Comparison of ENCODE assay signal across 8 mouse cellular contexts in the genomic region with DNA sequence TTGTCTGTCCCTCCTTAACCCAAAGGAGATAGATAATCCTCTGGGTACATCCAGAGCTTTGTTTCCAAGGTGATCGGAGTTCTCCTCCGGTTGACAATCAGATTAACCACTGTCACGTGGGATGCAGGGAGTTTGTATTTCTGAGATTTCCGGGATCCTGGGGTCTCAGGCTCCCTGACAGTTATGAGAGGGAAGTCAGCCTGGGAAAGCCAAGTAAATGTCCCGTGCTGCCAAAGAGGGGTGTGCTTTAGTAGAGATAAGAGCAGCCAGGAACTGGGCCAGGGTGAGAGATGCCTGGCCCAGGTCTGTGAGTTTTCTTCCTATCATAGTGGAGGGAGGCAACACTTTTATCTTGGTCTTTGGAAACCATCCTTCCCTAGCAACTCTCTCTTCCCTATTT. TPM values are rescaled to one million over a fixed set of nuclear protein-coding genes. Genes with fewer than 3 reads are reported as not detected.
DNase-seq lines count a peak whose midpoint lies in the region; ATAC-seq and TF ChIP-seq lines count a peak whose summit lies in the region.

No protein-coding gene starts in this region.

- no peak for TF ChIP-seq RAD21 in MEL (IDR thresholded peaks at IDR 0.05; ENCODE audit: low read depth, low read length)

- ATAC-seq in hindbrain, embryonic 11.5 days (ENCODE audit: low FRiP score), result no peak

- 6% methylated on average over 5 of the region's 5 CpGs for WGBS in embryonic facial prominence, embryonic 10.5 days
- 16% methylated on average over 5 of the region's 5 CpGs for WGBS in hindbrain, embryonic 11.5 days

- peak overlapping the region in 1 of 2 experiments; percentile 18; a peak in 3 of 4 replicates for H3K4me3 ChIP-seq in MEL (ENCODE audit: control insufficient read depth in 1 of 2, insufficient read depth in 1 of 2, low read depth in 2 of 2, low read length in 2 of 2)
- H3K4me3 ChIP-seq in embryonic facial prominence, embryonic 10.5 days, result peak overlapping the region; percentile 77
- H3K4me3 ChIP-seq in hindbrain, embryonic 11.5 days (ENCODE audit: low read depth, low read length), result no peak overlapping the region

- no peak for TF ChIP-seq CTCF in MEL (IDR thresholded peaks at IDR 0.05 in 2 of 3, conservative IDR thresholded peaks at IDR 0.05 in 1 of 3; ENCODE audit: control insufficient read depth in 1 of 3, insufficient read depth in 1 of 3, low read depth in 2 of 3, low read length in 3 of 3, poor library complexity in 1 of 3, severe bottlenecking in 1 of 3)

- peak overlapping the region; percentile 93 for H3K4me2 ChIP-seq in hindbrain, embryonic 11.5 days (replicated peaks; ENCODE audit: low read depth, low read length)

- H3K27me3 ChIP-seq in MEL (ENCODE audit: control insufficient read depth in 1 of 2, insufficient read depth in 2 of 2, low read length in 2 of 2), result no peaks in the 10 kb centered on the region
- H3K27me3 ChIP-seq in embryonic facial prominence, embryonic 10.5 days (replicated peaks; ENCODE audit: low read depth, poor library complexity, severe bottlenecking), result peaks cover 25% of the 10 kb centered on the region
- H3K27me3 ChIP-seq in hindbrain, embryonic 11.5 days (ENCODE audit: control insufficient read depth, insufficient read depth, low read length), result peaks cover 2% of the 10 kb centered on the region; the same call in 1 of the 2 replicates

- intact Hi-C loops in left cerebral cortex, postnatal 4 days (cut with DNase I), result no loop called here

- no peak for TF ChIP-seq POLR2A in MEL (IDR thresholded peaks at IDR 0.05; ENCODE audit: control insufficient read depth in 1 of 2, insufficient read depth in 1 of 2, low read depth in 1 of 2, low read length in 2 of 2, poor library complexity in 1 of 2)

- H3K9ac ChIP-seq in MEL (ENCODE audit: control insufficient read depth, low read depth, low read length, poor library complexity, severe bottlenecking), result no peak overlapping the region
- H3K9ac ChIP-seq in hindbrain, embryonic 11.5 days (ENCODE audit: low read depth, low read length), result peak overlapping the region; percentile 65

- peaks cover 0 to 11% of the 10 kb centered on the region in 2 experiments; a peak in 2 of 4 replicates for H3K36me3 ChIP-seq in MEL (ENCODE audit: control insufficient read depth in 1 of 2, insufficient read depth in 2 of 2, low read length in 2 of 2)
- peaks cover 7% of the 10 kb centered on the region for H3K36me3 ChIP-seq in embryonic facial prominence, embryonic 10.5 days (replicated peaks)
- H3K36me3 ChIP-seq in hindbrain, embryonic 11.5 days (ENCODE audit: control insufficient read depth, insufficient read depth, low read length), result no peaks in the 10 kb centered on the region

- peak; percentile 79 for DNase-seq in MEL (ENCODE audit: low read depth, low spot score)
- no peak for DNase-seq in embryonic facial prominence, embryonic 10.5 days (ENCODE audit: low spot score)
- DNase-seq in hindbrain, embryonic 11.5 days (ENCODE audit: low spot score), result no peak
- DNase-seq in lung, postnatal 14 days, result peak; percentile 31
- no peak for DNase-seq in left cerebral cortex, postnatal 4 days
- no peak for DNase-seq in natural killer cell, adult 2 months (ENCODE audit: low spot score in 2 of 2)
- DNase-seq in frontal cortex, adult 2 months (ENCODE audit: extremely low spot score in 1 of 2, low spot score in 1 of 2), result no peak
- no peak for DNase-seq in kidney, postnatal 4 days

- H3K4me1 ChIP-seq in MEL (ENCODE audit: control insufficient read depth in 1 of 2, insufficient read depth in 2 of 2, low read length in 2 of 2), result peaks cover 0 to 16% of the 10 kb centered on the region in 2 experiments; a peak in 2 of 4 replicates
- H3K4me1 ChIP-seq in embryonic facial prominence, embryonic 10.5 days, result peaks cover 56% of the 10 kb centered on the region
- peaks cover 19% of the 10 kb centered on the region for H3K4me1 ChIP-seq in hindbrain, embryonic 11.5 days (replicated peaks; ENCODE audit: control insufficient read depth, insufficient read depth, low read length)

- peaks cover 20% of the 10 kb centered on the region for H3K79me2 ChIP-seq in MEL (ENCODE audit: control insufficient read depth, insufficient read depth, low read length, poor library complexity)

- peak overlapping the region; percentile 92 for H3K27ac ChIP-seq in MEL (ENCODE audit: control insufficient read depth, low read depth, low read length)
- peak overlapping the region; percentile 90 for H3K27ac ChIP-seq in embryonic facial prominence, embryonic 10.5 days (replicated peaks)
- peak overlapping the region; percentile 64 for H3K27ac ChIP-seq in hindbrain, embryonic 11.5 days (ENCODE audit: low read depth, low read length)

- TF ChIP-seq EP300 in MEL (IDR thresholded peaks at IDR 0.05; ENCODE audit: low read depth in 1 of 2, low read length in 2 of 2), result peak; percentile 81 to 82

- H3K9me3 ChIP-seq in MEL (replicated peaks; ENCODE audit: insufficient read depth, low read length), result no peaks in the 10 kb centered on the region
- no peaks in the 10 kb centered on the region for H3K9me3 ChIP-seq in embryonic facial prominence, embryonic 10.5 days
- H3K9me3 ChIP-seq in hindbrain, embryonic 11.5 days (ENCODE audit: control insufficient read depth, low read length), result no peaks in the 10 kb centered on the region

TF ChIP-seq in MEL, 35 proteins besides CTCF, POLR2A, EP300 and RAD21:
- TF ChIP-seq BHLHE40 (IDR thresholded peaks at IDR 0.05; ENCODE audit: borderline replicate concordance, low read depth, low read length) (peak; percentile 89), RCOR1 (IDR thresholded peaks at IDR 0.05; ENCODE audit: low read depth, low read length) (peak; percentile 80; the same call in 1 of the 2 replicates), TCF12 (IDR thresholded peaks at IDR 0.05; ENCODE audit: low read depth, low read length) (peak; percentile 85), ZKSCAN1 (IDR thresholded peaks at IDR 0.05; ENCODE audit: low read depth, low read length) (no peak), USF1 (IDR thresholded peaks at IDR 0.05; ENCODE audit: low read depth, low read length) (peak; percentile 88), ZC3H11A (IDR thresholded peaks at IDR 0.05; ENCODE audit: low read depth, low read length) (0 out of 2 replicates have a peak, but pooled peaks have one; percentile 5), ETS1 (IDR thresholded peaks at IDR 0.05; ENCODE audit: low read depth, low read length) (peak; percentile 75), ELF1 (IDR thresholded peaks at IDR 0.05; ENCODE audit: low read depth, low read length) (peak; percentile 43; the same call in 1 of the 2 replicates), GATA1 (IDR thresholded peaks at IDR 0.05; ENCODE audit: low read depth, low read length) (peak; percentile 79), TAL1 (IDR thresholded peaks at IDR 0.05; ENCODE audit: low read length) (peak; percentile 40), MYC (IDR thresholded peaks at IDR 0.05; ENCODE audit: low read depth, low read length) (no peak; the same call in 1 of the 2 replicates)
TF ChIP-seq in MEL: peak in this region for 9.

RNA-seq across cellular contexts. Expression of gene Parvb, which starts 1.2 kb away (rescaled TPM):
- 4.8 and 6.3 TPM in 2 replicates for total RNA-seq in MEL (2012; rRNA removed)
- polyA plus RNA-seq in MEL (2012; ENCODE audit: insufficient read depth in 1 of 2, insufficient read length in 2 of 2, low read depth in 1 of 2, low replicate concordance in 2 of 2, missing spikeins in 1 of 2), result 10 to 100 TPM in 1 of 2 experiments, not detected in 1; 58.0 TPM
- polyA plus RNA-seq in embryonic facial prominence, embryonic 10.5 days (2016; fragmentation: Nextera tagmentation; extraction: Ambion mirVana), result 7.1 and 8.4 TPM in 2 replicates
- 9.4 and 9.5 TPM in 2 replicates for polyA plus RNA-seq in hindbrain, embryonic 11.5 days (2014; fragmentation: Nextera tagmentation; extraction: Ambion mirVana)
- 10 to 100 TPM; 28.0 to 30.4 TPM for total RNA-seq in left cerebral cortex, postnatal 4 days (2021)
- polyA plus RNA-seq in frontal cortex, adult 2 months (2012; rRNA removed), result 16.2 and 17.0 TPM in 2 replicates

RNA-seq across cellular contexts. Expression of gene Samm50, which starts 38.6 kb away (rescaled TPM):
- 62.4 and 65.7 TPM in 2 replicates for total RNA-seq in MEL (2012; rRNA removed)
- polyA plus RNA-seq in MEL (2012; ENCODE audit: insufficient read depth in 1 of 2, insufficient read length in 2 of 2, low read depth in 1 of 2, low replicate concordance in 2 of 2, missing spikeins in 1 of 2), result 100 to 1,000 TPM in 1 of 2 experiments, not detected in 1; 190 TPM
- 113 TPM in 2 replicates for polyA plus RNA-seq in embryonic facial prominence, embryonic 10.5 days (2016; fragmentation: Nextera tagmentation; extraction: Ambion mirVana)
- 66.7 and 74.5 TPM in 2 replicates for polyA plus RNA-seq in hindbrain, embryonic 11.5 days (2014; fragmentation: Nextera tagmentation; extraction: Ambion mirVana)
- total RNA-seq in left cerebral cortex, postnatal 4 days (2021), result 10 to 100 TPM; 91.1 to 93.9 TPM
- 43.7 and 53.4 TPM in 2 replicates for polyA plus RNA-seq in frontal cortex, adult 2 months (2012; rRNA removed)

Comparison
In these comparisons a context has a peak if more than half of its experiments do, and no peak if none do; other contexts are left out.
1. DNase-seq: peak in MEL (single experiment) and lung, postnatal 14 days (single experiment); none in embryonic facial prominence, embryonic 10.5 days (single experiment), hindbrain, embryonic 11.5 days (single experiment), left cerebral cortex, postnatal 4 days (single experiment), natural killer cell, adult 2 months (0 of 2), frontal cortex, adult 2 months (0 of 2) and kidney, postnatal 4 days (0 of 2).
2. Peak in every context shown above with its lines, with median percentiles within 50 percentile points of each other: H3K27ac ChIP-seq.